Mouse (Mus musculus) CH12.LX (cell line): ENCODE data around the gene Aes. TPM values are rescaled to one million over a fixed set of nuclear protein-coding genes. Genes with fewer than 3 reads are reported as not detected.
A peak's percentile ranks its signal among the peaks of the same experiment; 100 is the strongest.

Source experiments
- DNase-seq: peaks from one replicate; pipeline ENCODE4 v3.0.0-alpha.2; 2013; ENCODE audit errors: extremely low read depth
- H3K27ac ChIP-seq: 2 replicates; pipeline ENCODE4 v1.5.1; 2012; ENCODE audit warnings: low read depth, mild to moderate bottlenecking, control low read depth, moderate library complexity; ENCODE audit not compliant: insufficient read depth
- H3K27me3 ChIP-seq: replicated peaks from 2 replicates; pipeline ENCODE3; 2012; ENCODE audit warnings: inconsistent platforms
- H3K36me3 ChIP-seq, 2 experiments: replicated peaks in 1 of 2; 2 replicates each; pipeline versions ENCODE3 to v1.6.1; 2012; ENCODE audit warnings: inconsistent platforms in 1 of 2, low read length in 1 of 2, mild to moderate bottlenecking in 1 of 2, mixed read lengths in 1 of 2, moderate library complexity in 1 of 2; ENCODE audit not compliant: control insufficient read depth in 1 of 2, insufficient read depth in 1 of 2
- H3K4me1 ChIP-seq, 2 experiments: 2 replicates each; pipeline ENCODE4 v1.6.1; 2012; ENCODE audit warnings: inconsistent platforms in 1 of 2, moderate library complexity in 1 of 2; ENCODE audit not compliant: insufficient read depth in 2 of 2, control insufficient read depth in 1 of 2
- H3K4me2 ChIP-seq: 2 replicates; pipeline ENCODE4 v1.6.1; 2012; ENCODE audit warnings: low read depth, mild to moderate bottlenecking, control low read depth; ENCODE audit not compliant: poor library complexity, insufficient read depth, severe bottlenecking
- H3K4me3 ChIP-seq, 3 experiments: fragments of 150-350 bp in 1 of 3; sonication (generic) in 1 of 3; replicated peaks in 1 of 3; 2 replicates each; pipeline versions ENCODE3 to v1.5.1; 2011 to 2012; ENCODE audit warnings: low read depth in 2 of 3, low read length in 2 of 3, mild to moderate bottlenecking in 2 of 3, moderate library complexity in 2 of 3, control low read depth in 1 of 3, improper control_type of control experiment in 1 of 3, inconsistent platforms in 1 of 3, mixed read lengths in 1 of 3; ENCODE audit not compliant: poor library complexity in 1 of 3
- H3K79me2 ChIP-seq: replicated peaks from 2 replicates; pipeline ENCODE4 v1.6.1; 2012; ENCODE audit warnings: mild to moderate bottlenecking, moderate library complexity; ENCODE audit not compliant: control insufficient read depth, poor library complexity, insufficient read depth, severe bottlenecking; ENCODE audit errors: extremely low read depth
- H3K9ac ChIP-seq: 2 replicates; pipeline ENCODE4 v1.6.1; 2012; ENCODE audit warnings: low read depth, mild to moderate bottlenecking, control low read depth, moderate library complexity; ENCODE audit not compliant: insufficient read depth
- H3K9me3 ChIP-seq: replicated peaks from 2 replicates; pipeline ENCODE3; 2012; ENCODE audit warnings: low read length, inconsistent platforms, mixed read lengths
- CHD2 ChIP-seq: IDR thresholded peaks from 2 replicates; pipeline ENCODE4 v1.6.1; 2011; ENCODE audit warnings: low read length, improper control_type of control experiment
- CTCF ChIP-seq, 2 experiments: IDR thresholded peaks in 1 of 2; conservative IDR thresholded peaks in 1 of 2; 2 replicates each; pipeline ENCODE4 v1.5.1; 2011 to 2012; ENCODE audit warnings: low read depth in 2 of 2, low read length in 2 of 2, improper control_type of control experiment in 1 of 2, inconsistent platforms in 1 of 2, mild to moderate bottlenecking in 1 of 2, moderate library complexity in 1 of 2
- E2F4 ChIP-seq: IDR thresholded peaks from 2 replicates; pipeline ENCODE4 v1.6.1; 2011; ENCODE audit warnings: low read depth, low read length, improper control_type of control experiment; ENCODE audit not compliant: insufficient replicate concordance
- ELF1 ChIP-seq: IDR thresholded peaks from 2 replicates; pipeline ENCODE4 v1.6.1; 2014; ENCODE audit warnings: low read depth, mild to moderate bottlenecking, inconsistent platforms, low read length, improper control_type of control experiment
- GABPA ChIP-seq: IDR thresholded peaks from 2 replicates; pipeline ENCODE4 v1.6.1; 2012; ENCODE audit warnings: low read depth, low read length, improper control_type of control experiment, inconsistent platforms; ENCODE audit not compliant: insufficient replicate concordance
- JUN ChIP-seq: IDR thresholded peaks from 2 replicates; pipeline ENCODE4 v1.6.1; 2011; ENCODE audit warnings: low read depth, mild to moderate bottlenecking, low read length, improper control_type of control experiment, moderate library complexity; ENCODE audit not compliant: insufficient read depth
- JUND ChIP-seq: conservative IDR thresholded peaks from 2 replicates; pipeline ENCODE4 v1.6.1; 2011; ENCODE audit warnings: low read depth, low read length, improper control_type of control experiment
- MAFK ChIP-seq: IDR thresholded peaks from 2 replicates; pipeline ENCODE4 v1.6.1; 2011; ENCODE audit warnings: low read length, improper control_type of control experiment; ENCODE audit not compliant: insufficient replicate concordance
- MYC ChIP-seq: IDR thresholded peaks from 2 replicates; pipeline ENCODE4 v1.6.1; 2011; ENCODE audit warnings: low read depth, mild to moderate bottlenecking, improper control_type of control experiment, low read length
- NELFE ChIP-seq: IDR thresholded peaks from 2 replicates; pipeline ENCODE4 v1.6.1; 2011; ENCODE audit warnings: low read depth, low read length, improper control_type of control experiment
- NRF1 ChIP-seq: IDR thresholded peaks from 2 replicates; pipeline ENCODE4 v1.6.1; 2014; ENCODE audit warnings: low read depth, mild to moderate bottlenecking, inconsistent platforms, low read length, improper control_type of control experiment, moderate library complexity
- PAX5 ChIP-seq: IDR thresholded peaks from 2 replicates; pipeline ENCODE4 v1.6.1; 2012; ENCODE audit warnings: low read length, inconsistent platforms, mixed read lengths
- POLR2AphosphoS2 ChIP-seq: IDR thresholded peaks from 2 replicates; pipeline ENCODE4 v1.6.1; 2011; ENCODE audit warnings: low read depth, low read length, improper control_type of control experiment
- RAD21 ChIP-seq: IDR thresholded peaks from 2 replicates; pipeline ENCODE4 v1.6.1; 2011; ENCODE audit warnings: low read depth, mild to moderate bottlenecking, low read length, improper control_type of control experiment, moderate library complexity
- SIN3A ChIP-seq: IDR thresholded peaks from 2 replicates; pipeline ENCODE4 v1.6.1; 2012; ENCODE audit warnings: low read length, improper control_type of control experiment, inconsistent platforms
- SMC3 ChIP-seq: IDR thresholded peaks from 2 replicates; pipeline ENCODE4 v1.6.1; 2011; ENCODE audit warnings: low read depth, low read length, improper control_type of control experiment
- TBP ChIP-seq: conservative IDR thresholded peaks from 2 replicates; pipeline ENCODE4 v1.6.1; 2011; ENCODE audit warnings: low read depth, low read length, improper control_type of control experiment
- USF1 ChIP-seq: IDR thresholded peaks from 2 replicates; pipeline ENCODE4 v1.6.1; 2014; ENCODE audit warnings: low read depth, mild to moderate bottlenecking, inconsistent platforms, low read length, improper control_type of control experiment
- USF2 ChIP-seq: conservative IDR thresholded peaks from 2 replicates; pipeline ENCODE4 v1.6.1; 2011; ENCODE audit warnings: low read depth, low read length, improper control_type of control experiment
- ZC3H11A ChIP-seq: IDR thresholded peaks from 2 replicates; pipeline ENCODE4 v1.6.1; 2012; ENCODE audit warnings: low read depth, mild to moderate bottlenecking, inconsistent platforms, low read length, improper control_type of control experiment
- ZKSCAN1 ChIP-seq: IDR thresholded peaks from 2 replicates; pipeline ENCODE4 v1.6.1; 2012; ENCODE audit warnings: low read depth, inconsistent platforms, low read length, improper control_type of control experiment, borderline replicate concordance
- ZMIZ1 ChIP-seq: IDR thresholded peaks from 2 replicates; pipeline ENCODE4 v1.6.1; 2012; ENCODE audit warnings: low read depth, mild to moderate bottlenecking, inconsistent platforms, low read length, improper control_type of control experiment
- ZNF384 ChIP-seq: IDR thresholded peaks from 2 replicates; pipeline ENCODE4 v1.6.1; 2012; ENCODE audit warnings: low read depth, low read length, improper control_type of control experiment, inconsistent platforms
- dilution Hi-C: fragments of 300-500 bp; cut with MboI; formaldehyde crosslinking; loops from 2 replicates; pipeline ENCODE4 v1.14.3; 2020; ENCODE audit warnings: low sequenced_read_pairs; ENCODE audit not compliant: extremely low pct_unique_long_range_greater_than_20kb, extremely low pct_ligation_motif_present
- in situ Hi-C: fragments of 300-500 bp; cut with MboI; formaldehyde crosslinking; loops from 3 replicates; pipeline ENCODE4 v1.14.3; 2019; ENCODE audit warnings: low sequenced_read_pairs, low pct_ligation_motif_present, low pct_unique_long_range_greater_than_20kb, mixed read lengths
- polyA plus RNA-seq: library from polyadenylated mRNA; unstranded; fragments of >175 nt; gene quantifications from 2 replicates; pipeline ENCODE4 v1.2.1, GENCODE M21; 2012; ENCODE audit warnings: low read depth; ENCODE audit not compliant: insufficient read length
- total RNA-seq, 2 experiments: library from RNA; depleted of rRNA; stranded (reverse); fragments of 300-350 nt in 1 of 2; fragments of >200 nt in 1 of 2; gene quantifications; 2 replicates each; pipeline ENCODE4 v1.2.3; 2012 to 2014

Gene Aes
- total and polyA plus RNA-seq, 3 experiments = 11.5 to 114 (median 25.1) TPM

- TF ChIP-seq ZC3H11A = no peak
- TF ChIP-seq TBP = no peak
- no peak for TF ChIP-seq RAD21
- no peak for TF ChIP-seq JUN
- no peak for TF ChIP-seq SIN3A
- no peak overlapping the region for H3K4me2 ChIP-seq
- peaks cover 12 to 52% of the 10 kb centered on the region in 2 experiments for H3K4me1 ChIP-seq
- H3K27ac ChIP-seq = no peak overlapping the region
- dilution Hi-C loops = no loop called here
- no peak overlapping the region for H3K4me3 ChIP-seq
- H3K79me2 ChIP-seq = peaks cover 12% of the 10 kb centered on the region
- H3K9me3 ChIP-seq = no peaks in the 10 kb centered on the region
- no peak for DNase-seq
- H3K27me3 ChIP-seq = peaks cover 5% of the 10 kb centered on the region
- H3K9ac ChIP-seq = no peak overlapping the region
- H3K36me3 ChIP-seq = peaks cover 0 to 15% of the 10 kb centered on the region in 2 experiments
- in situ Hi-C loops = no loop called here
Observed at GRCm38 (mm10) chr10:81546788-81547571, 12.3 kb upstream of the Aes start.

- Histone ChIP-seq H3K9me3 (no peaks in the 10 kb centered on the region), H3K27me3 (peaks cover 5% of the 10 kb centered on the region), H3K4me2 (no peak overlapping the region), H3K4me1 (peaks cover 7 to 48% of the 10 kb centered on the region in 2 experiments), H3K79me2 (peaks cover 5% of the 10 kb centered on the region; the same call in 1 of the 2 replicates)
- in situ Hi-C loops (no loop called here), dilution Hi-C loops (no loop called here)
- TF ChIP-seq JUN = no peak
- no peak for TF ChIP-seq E2F4
- no peak for TF ChIP-seq RAD21
- no peak for TF ChIP-seq CHD2
- no peak for TF ChIP-seq USF2
- TF ChIP-seq USF1 = no peak
- TF ChIP-seq ZMIZ1 = no peak
- no peak for TF ChIP-seq PAX5
- TF ChIP-seq, all 38 proteins: peak for 0
- Histone ChIP-seq H3K9ac (no peak overlapping the region), H3K36me3 (no peaks in the 10 kb centered on the region), H3K4me3 (no peak overlapping the region), H3K27ac (no peak overlapping the region)
- DNase-seq = no peak
Observed at GRCm38 (mm10) chr10:81548944-81549343, 10.3 kb upstream of the Aes start.

- dilution Hi-C loops = no loop called here
- H3K4me3 ChIP-seq = no peak overlapping the region
- H3K36me3 ChIP-seq = no peaks in the 10 kb centered on the region
- H3K27ac ChIP-seq = no peak overlapping the region
- in situ Hi-C loops = no loop called here
- peaks cover 8 to 48% of the 10 kb centered on the region in 2 experiments for H3K4me1 ChIP-seq
- H3K9me3 ChIP-seq = no peaks in the 10 kb centered on the region
- DNase-seq = peak; percentile 76
- no peak overlapping the region for H3K4me2 ChIP-seq
- peaks cover 7% of the 10 kb centered on the region for H3K27me3 ChIP-seq
- H3K79me2 ChIP-seq = no peaks in the 10 kb centered on the region
- H3K9ac ChIP-seq = no peak overlapping the region
- no peak for TF ChIP-seq ZMIZ1
- TF ChIP-seq JUND = no peak
- no peak for TF ChIP-seq ZNF384
- TF ChIP-seq ELF1 = peak; percentile 34; the same call in 1 of the 2 replicates
- TF ChIP-seq NRF1 = no peak
- no peak for TF ChIP-seq USF1
- no peak for TF ChIP-seq MYC
- no peak for TF ChIP-seq POLR2AphosphoS2
- no peak for TF ChIP-seq E2F4
- TF ChIP-seq CTCF (conservative IDR thresholded peaks at IDR 0.05 in 1 of 2, IDR thresholded peaks at IDR 0.05 in 1 of 2; ENCODE audit: low read depth in 2 of 2, low read length in 2 of 2) = peak; percentile 74 to 81; a peak in 3 of 4 replicates
- peak; percentile 64 for TF ChIP-seq SMC3
- TF ChIP-seq CHD2 = no peak
- no peak for TF ChIP-seq PAX5
- no peak for TF ChIP-seq MAFK
- no peak for TF ChIP-seq GABPA
- TF ChIP-seq NELFE = no peak
- no peak for TF ChIP-seq ZKSCAN1
- TF ChIP-seq RAD21 = peak; percentile 52
Observed at GRCm38 (mm10) chr10:81550257-81550656, 9.0 kb upstream of the Aes start.
